Mouse (Mus musculus) liver, postnatal 0 days (tissue): ENCODE data around the gene Anp32a. TPM values are rescaled to one million over a fixed set of nuclear protein-coding genes. Genes with fewer than 3 reads are reported as not detected.
A peak's percentile ranks its signal among the peaks of the same experiment; 100 is the strongest.

Source experiments
- ATAC-seq: fragments of 200-750 bp; cut with Nextera tagmentation; 2 replicates; pipeline ENCODE4 v1.8.0; 2017; ENCODE audit warnings: mild to moderate bottlenecking, moderate library complexity
- DNase-seq: peaks from one replicate; pipeline ENCODE4 v3.0.0-alpha.2; 2016
- H3K27ac ChIP-seq: fragments of 300-500 bp; sonication (generic); 2 replicates; pipeline ENCODE4 v1.5.1; 2014; ENCODE audit warnings: antibody characterized with exemption, moderate library complexity, mild to moderate bottlenecking, low read depth
- H3K27me3 ChIP-seq: fragments of 300-500 bp; sonication (generic); 2 replicates; pipeline ENCODE4 v1.6.1; 2014; ENCODE audit warnings: low read length, control low read depth, mixed read lengths; ENCODE audit not compliant: insufficient read depth
- H3K36me3 ChIP-seq: fragments of 300-500 bp; sonication (generic); replicated peaks from 2 replicates; pipeline ENCODE4 v1.6.1; 2014; ENCODE audit warnings: mild to moderate bottlenecking, control low read depth, low read length, moderate library complexity, mixed read lengths; ENCODE audit not compliant: insufficient read depth
- H3K4me1 ChIP-seq: fragments of 300-500 bp; sonication (generic); 2 replicates; pipeline ENCODE4 v1.6.1; 2014; ENCODE audit warnings: antibody characterized with exemption, mild to moderate bottlenecking, control low read depth; ENCODE audit not compliant: insufficient read depth
- H3K4me2 ChIP-seq: fragments of 300-500 bp; sonication (generic); 2 replicates; pipeline ENCODE4 v1.6.1; 2014; ENCODE audit warnings: low read depth, mild to moderate bottlenecking, low read length, moderate library complexity, mixed read lengths
- H3K4me3 ChIP-seq: fragments of 300-500 bp; sonication (generic); 2 replicates; pipeline ENCODE4 v1.5.1; 2014; ENCODE audit warnings: low read depth, low read length
- H3K9ac ChIP-seq: fragments of 300-500 bp; sonication (generic); replicated peaks from 2 replicates; pipeline ENCODE4 v1.6.1; 2014; ENCODE audit warnings: mild to moderate bottlenecking, moderate library complexity
- H3K9me3 ChIP-seq: fragments of 300-500 bp; sonication (generic); 2 replicates; pipeline ENCODE4 v1.6.1; 2016; ENCODE audit warnings: mild to moderate bottlenecking, control low read depth, low read length, mixed read lengths
- CTCF ChIP-seq: sonication (generic); IDR thresholded peaks from 2 replicates; pipeline ENCODE4 v1.5.1; 2016; ENCODE audit warnings: antibody characterized with exemption, low read depth
- EP300 ChIP-seq: IDR thresholded peaks from 2 replicates; pipeline ENCODE4 v1.6.1; 2016; ENCODE audit warnings: antibody characterized with exemption, low read depth, mild to moderate bottlenecking
- WGBS: fragments of 180-500 bp; shearing (Covaris S2); extraction: QIAGEN DNeasy Blood & Tissue Kit; methylation state at CpG from one replicate; pipeline ENCODE4 v1.1.7; 2014; ENCODE audit not compliant: insufficient replicate concordance; 5-methylcytosine and 5-hydroxymethylcytosine counted together
- polyA plus RNA-seq: library from polyadenylated mRNA; unstranded; fragments of >200 nt; fragmentation: Nextera tagmentation; extraction: Ambion mirVana; gene quantifications from 2 replicates; pipeline ENCODE4 v1.2.1, GENCODE M21; 2015

Gene Anp32a
- polyA plus RNA-seq, 1 experiment from 2014 or later: 60.4 TPM

GRCm38 (mm10) chr9:62421911-62422310 lies 80.8 kb downstream of the Anp32a start:
- WGBS: 85% methylated on average over 6 of the region's 6 CpGs
- peaks cover 12% of the 10 kb centered on the region for H3K4me1 ChIP-seq
- no peak overlapping the region for H3K4me2 ChIP-seq
- no peak overlapping the region for H3K4me3 ChIP-seq
- no peak overlapping the region for H3K9ac ChIP-seq
- peaks cover 5% of the 10 kb centered on the region; the same call in 1 of the 2 replicates for H3K9me3 ChIP-seq
- ATAC-seq (no peak), DNase-seq (no peak)
- H3K27me3 ChIP-seq: no peaks in the 10 kb centered on the region
- no peak overlapping the region for H3K27ac ChIP-seq
- no peak for TF ChIP-seq CTCF
- TF ChIP-seq EP300: no peak
- no peaks in the 10 kb centered on the region for H3K36me3 ChIP-seq

- Histone ChIP-seq H3K27ac (no peak overlapping the region), H3K4me1 (peaks cover 12% of the 10 kb centered on the region), H3K27me3 (no peaks in the 10 kb centered on the region), H3K9me3 (peaks cover 5% of the 10 kb centered on the region; the same call in 1 of the 2 replicates), H3K4me2 (no peak overlapping the region), H3K4me3 (no peak overlapping the region), H3K36me3 (no peaks in the 10 kb centered on the region), H3K9ac (no peak overlapping the region)
- ATAC-seq: no peak
- WGBS: 51% methylated on average over 10 of the region's 10 CpGs
- DNase-seq: no peak
- TF ChIP-seq EP300 (no peak), CTCF (no peak)
Observed at GRCm38 (mm10) chr9:62422926-62423325, 81.8 kb downstream of the Anp32a start.

DNA sequence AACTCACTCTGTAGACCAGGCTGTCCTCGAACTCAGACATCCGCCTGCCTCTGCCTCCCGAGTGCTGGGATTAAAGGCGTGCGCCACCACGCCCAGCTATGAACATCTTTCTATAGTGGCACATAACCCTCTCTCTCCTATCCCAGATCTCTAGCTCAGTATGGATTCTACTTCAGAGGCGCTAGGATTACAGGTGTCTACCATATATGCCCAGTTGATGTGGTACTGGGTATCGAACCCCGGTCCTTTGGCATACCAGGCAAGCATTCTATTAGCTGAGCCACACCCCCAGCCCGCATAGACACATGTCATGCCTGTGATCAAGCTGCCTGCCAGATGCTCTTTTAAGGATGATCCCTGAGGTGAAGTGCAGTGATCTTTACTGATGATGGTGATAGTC lies 82.8 kb downstream of the Anp32a start:
- H3K9ac ChIP-seq: no peak overlapping the region
- ATAC-seq (no peak), DNase-seq (no peak)
- TF ChIP-seq CTCF (no peak), EP300 (no peak)
- peaks cover 12% of the 10 kb centered on the region for H3K4me1 ChIP-seq
- H3K27ac ChIP-seq: no peak overlapping the region
- H3K9me3 ChIP-seq: no peaks in the 10 kb centered on the region
- H3K4me3 ChIP-seq: no peak overlapping the region
- H3K36me3 ChIP-seq: no peaks in the 10 kb centered on the region
- 94% methylated on average over 10 of the region's 10 CpGs for WGBS
- H3K4me2 ChIP-seq: no peak overlapping the region
- no peaks in the 10 kb centered on the region for H3K27me3 ChIP-seq

DNA sequence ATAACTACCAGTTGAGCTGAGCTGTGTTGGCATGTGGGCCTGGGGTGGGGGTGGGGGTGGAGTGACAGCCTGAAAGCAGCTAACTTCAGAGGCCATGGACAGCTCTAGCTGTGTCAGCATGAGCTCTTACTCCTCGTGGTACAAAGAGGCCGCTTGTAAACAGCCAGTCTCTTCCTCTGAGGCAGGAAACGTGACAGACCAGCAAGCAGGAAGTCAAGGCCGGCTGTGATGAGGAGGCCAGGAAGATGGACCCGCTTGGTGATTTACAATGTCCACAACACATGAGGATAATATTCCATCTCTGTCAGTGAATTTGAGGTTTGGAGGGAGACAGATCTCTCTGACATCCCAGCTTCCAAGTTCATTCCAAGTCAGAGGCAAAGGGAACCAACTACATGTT lies 84.2 kb downstream of the Anp32a start:
- Histone ChIP-seq H3K4me2 (no peak overlapping the region), H3K4me1 (peaks cover 12% of the 10 kb centered on the region), H3K9me3 (no peaks in the 10 kb centered on the region), H3K9ac (no peak overlapping the region), H3K36me3 (no peaks in the 10 kb centered on the region), H3K27me3 (no peaks in the 10 kb centered on the region), H3K27ac (peak overlapping the region; percentile 48; the same call in 1 of the 2 replicates), H3K4me3 (no peak overlapping the region)
- 34% methylated on average over 5 of the region's 5 CpGs for WGBS
- DNase-seq (no peak), ATAC-seq (no peak)
- TF ChIP-seq EP300 (no peak), CTCF (no peak)

GRCm38 (mm10) chr9:62426021-62426420 lies 84.9 kb downstream of the Anp32a start:
- no peaks in the 10 kb centered on the region for H3K36me3 ChIP-seq
- no peak overlapping the region for H3K9ac ChIP-seq
- DNase-seq: no peak
- peaks cover 7% of the 10 kb centered on the region for H3K4me1 ChIP-seq
- TF ChIP-seq CTCF (no peak), EP300 (no peak)
- no peak overlapping the region for H3K4me2 ChIP-seq
- peak overlapping the region; percentile 48; the same call in 1 of the 2 replicates for H3K27ac ChIP-seq
- 88% methylated on average over 16 of the region's 19 CpGs for WGBS
- no peak overlapping the region for H3K4me3 ChIP-seq
- no peak for ATAC-seq
- no peaks in the 10 kb centered on the region for H3K27me3 ChIP-seq
- H3K9me3 ChIP-seq: no peaks in the 10 kb centered on the region

DNA sequence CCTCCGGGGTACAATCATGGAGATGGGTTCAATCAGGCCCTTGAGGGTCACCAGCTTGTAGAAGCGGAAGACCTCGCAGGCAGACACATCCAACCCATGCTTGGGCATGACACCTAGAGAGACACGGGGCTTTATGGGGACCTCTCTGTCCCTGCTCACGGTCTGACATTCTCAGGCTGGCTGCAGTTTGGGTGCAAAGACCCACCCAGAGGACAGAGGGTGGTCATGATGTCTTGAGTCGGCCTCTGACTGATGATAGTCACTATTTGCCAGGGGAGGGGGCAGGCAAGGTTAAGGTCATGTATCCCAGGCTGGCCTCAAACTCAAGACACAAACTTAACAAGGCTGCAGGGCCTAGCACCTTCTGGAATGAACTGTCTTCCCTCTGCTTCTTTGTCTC lies 85.4 kb downstream of the Anp32a start:
- Histone ChIP-seq H3K9ac (no peak overlapping the region), H3K9me3 (no peaks in the 10 kb centered on the region), H3K4me3 (no peak overlapping the region), H3K4me1 (peaks cover 3% of the 10 kb centered on the region), H3K36me3 (no peaks in the 10 kb centered on the region), H3K27ac (no peak overlapping the region), H3K27me3 (no peaks in the 10 kb centered on the region), H3K4me2 (no peak overlapping the region)
- WGBS: 93% methylated on average over 6 of the region's 6 CpGs
- DNase-seq (no peak), ATAC-seq (no peak)
- no peak for TF ChIP-seq CTCF
- no peak for TF ChIP-seq EP300

GRCm38 (mm10) chr9:62427010-62427409 lies 85.9 kb downstream of the Anp32a start:
- H3K9me3 ChIP-seq: no peaks in the 10 kb centered on the region
- H3K9ac ChIP-seq: no peak overlapping the region
- TF ChIP-seq EP300 (no peak), CTCF (no peak)
- H3K27me3 ChIP-seq: no peaks in the 10 kb centered on the region
- ATAC-seq: no peak
- H3K4me1 ChIP-seq: 0 out of 2 replicates have a peak, but pooled peaks cover 2% of the 10 kb centered on the region
- H3K4me2 ChIP-seq: no peak overlapping the region
- 64% methylated on average over 8 of the region's 8 CpGs for WGBS
- no peak overlapping the region for H3K27ac ChIP-seq
- no peak overlapping the region for H3K4me3 ChIP-seq
- DNase-seq: no peak
- no peaks in the 10 kb centered on the region for H3K36me3 ChIP-seq

Other genes with a start within 250 kb of the Anp32a start
- 4.6 and 5.4 TPM in 2 replicates for gene Glce, start 218.6 kb upstream of the Anp32a start, polyA plus RNA-seq
- not detected in 2 replicates for gene Spesp1, start 59.1 kb upstream of the Anp32a start, polyA plus RNA-seq
- 0.87 and 0.89 TPM in 2 replicates for gene Coro2b, start 195.8 kb downstream of the Anp32a start, polyA plus RNA-seq